Mouse (Mus musculus) granulocyte monocyte progenitor cell, adult 5-6 weeks (primary cell): Measurements from ENCODE around the gene Olfr679. TPM values are rescaled to one million over a fixed set of nuclear protein-coding genes. Genes with fewer than 3 reads are reported as not detected.
"Not testable (repeated sequence)": the region's sequence is repeated elsewhere in the genome, so short reads cannot be mapped to it uniquely, and the experiment has no call there.

Experiments
- ATAC-seq: replicated peaks from 2 replicates; pipeline ENCODE4 v1.8.0; 2016; ENCODE audit warnings: mild to moderate bottlenecking, moderate TSS enrichment, inconsistent platforms; ENCODE audit not compliant: poor library complexity, severe bottlenecking
- total RNA-seq, 2 experiments: library from RNA; stranded (forward) in 1 of 2; stranded (reverse) in 1 of 2; fragments of 200-712, 200-1000 nt in 1 of 2; fragments of >200 nt in 1 of 2; fragmentation: Nextera tagmentation in 1 of 2; gene quantifications; 2 replicates each; pipeline ENCODE4 v1.2.3; 2014 to 2017

The Olfr679 gene
- total RNA-seq (2014; fragmentation: Nextera tagmentation) (not detected in 2 replicates), total RNA-seq (2017) (not detected in 2 replicates)

DNA sequence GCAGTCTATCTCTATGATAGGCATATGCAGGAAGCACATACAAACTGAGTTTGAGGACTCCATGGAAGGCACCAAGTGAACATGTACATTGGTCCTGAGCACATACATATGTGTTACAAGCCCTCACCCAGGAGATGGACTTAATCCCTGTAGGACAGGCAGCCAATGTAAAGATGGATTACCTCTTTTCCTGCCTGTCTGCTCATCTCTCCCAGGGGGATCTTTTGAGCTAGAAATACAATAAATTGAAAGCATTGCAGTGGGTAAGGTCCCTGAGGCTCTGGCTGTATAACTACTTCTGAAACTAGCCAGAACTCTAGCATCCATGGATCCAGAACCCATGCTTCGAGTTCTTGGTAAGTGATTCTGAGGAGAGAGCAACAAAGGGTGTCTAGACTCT, at the start of gene Olfr679:
TSS of gene Olfr679 (plus strand) at position 301 of the 400 bp plus-strand sequence.
- ATAC-seq, result no peak

GRCm38 (mm10) chr7:105032398-105032797, 48.6 kb upstream of the Olfr679 start, which contains the start of gene Olfr676:
Gene Olfr676, plus strand, starts transcription at chr7:105032698.
- ATAC-seq, result no peak

DNA sequence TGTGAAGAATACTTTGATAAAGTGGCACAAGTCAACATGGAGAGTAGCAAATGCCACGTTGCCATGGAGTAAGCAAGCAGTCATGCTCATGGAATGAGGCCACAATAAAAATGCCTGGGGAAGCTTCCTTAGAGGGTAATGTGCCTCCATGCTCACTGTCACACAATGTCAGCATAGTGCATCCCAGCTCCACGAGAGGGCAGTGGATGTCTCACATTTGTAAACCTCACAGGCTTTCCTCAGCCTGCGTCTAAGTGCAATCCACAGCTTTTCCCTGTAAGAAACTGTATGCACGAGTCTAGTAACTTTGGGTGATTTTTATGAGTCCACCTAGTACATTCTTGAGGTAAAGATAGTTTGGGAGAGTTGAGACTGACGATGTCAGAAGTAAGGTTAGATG, 47.2 kb upstream of the Olfr679 start:
- not testable (repeated sequence) for ATAC-seq

DNA sequence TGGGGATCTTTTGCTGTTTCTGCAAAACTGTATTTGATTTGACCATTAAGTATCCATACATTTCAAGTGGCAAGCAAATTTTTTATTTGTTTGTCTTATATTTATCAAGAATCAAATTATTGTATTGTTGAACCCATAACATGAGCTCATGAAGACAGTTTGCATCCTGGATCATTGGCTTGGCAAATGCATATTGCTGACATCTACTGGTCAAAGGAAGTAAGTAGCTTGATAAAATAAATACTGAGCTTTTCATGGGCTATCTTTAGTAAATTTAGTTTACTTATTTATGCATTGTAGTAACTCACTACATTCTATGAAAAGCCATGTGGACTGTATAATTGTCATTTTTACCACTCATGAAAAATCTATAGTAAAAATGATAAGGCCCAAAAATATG, 22.1 kb upstream of the Olfr679 start:
- no peak for ATAC-seq

DNA sequence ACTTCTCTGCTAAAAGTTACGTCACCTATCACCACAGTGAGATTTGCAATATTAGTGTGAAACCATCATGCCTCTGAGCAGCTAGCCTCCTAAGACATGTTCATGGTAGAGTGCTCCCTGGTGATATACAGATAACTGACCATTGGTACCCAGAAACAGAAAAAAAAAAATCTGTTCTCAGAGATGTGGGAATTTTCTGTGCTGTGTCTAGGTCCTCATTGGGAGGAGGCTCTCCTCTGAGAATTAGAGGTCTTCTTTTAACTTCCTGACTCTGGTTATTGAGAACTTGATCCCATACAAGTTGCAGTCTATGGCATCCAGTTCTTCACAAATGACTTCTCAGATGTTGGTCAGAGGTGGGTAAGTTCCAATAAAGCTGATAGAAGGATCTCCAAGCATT, 16.8 kb upstream of the Olfr679 start, which contains the start of gene Olfr678:
TSS of gene Olfr678 (plus strand) at position 301 of the 400 bp plus-strand sequence.
- no peak for ATAC-seq

DNA sequence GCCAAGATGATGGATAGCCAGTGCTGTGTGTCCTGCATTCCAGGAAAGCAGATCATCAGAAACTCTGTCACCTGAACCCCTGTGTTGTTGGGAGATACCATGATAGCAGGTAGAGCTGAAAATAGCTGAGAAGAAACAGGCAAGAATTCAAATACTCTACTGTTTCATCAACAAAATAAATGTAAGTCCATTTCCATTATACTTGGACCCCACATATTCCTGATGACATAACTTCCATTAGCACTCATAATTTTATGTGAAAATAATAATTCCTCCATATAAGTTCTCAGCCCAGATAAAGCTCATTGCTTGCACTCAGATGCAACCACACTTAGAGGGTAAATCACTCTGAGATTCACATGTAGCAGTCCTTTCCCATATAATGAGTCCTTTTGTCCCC, 11.7 kb downstream of the Olfr679 start, which contains the start of gene Olfr680-ps1:
TSS of gene Olfr680-ps1 (minus strand) at position 101 of the 400 bp plus-strand sequence.
- not testable (repeated sequence) for ATAC-seq

- no peak for ATAC-seq
Measured at GRCm38 (mm10) chr7:105116536-105116935, 35.5 kb downstream of the Olfr679 start, which contains the start of gene Olfr681. Gene Olfr681, plus strand, starts transcription at chr7:105116836.

Other genes starting within 250 kb of the Olfr679 start
- gene Usp17lb, start 238.6 kb upstream of the Olfr679 start, total RNA-seq (2014; fragmentation: Nextera tagmentation), result not detected in 2 replicates
- gene Usp17lb, start 238.6 kb upstream of the Olfr679 start, total RNA-seq (2017), result not detected in 2 replicates
- not detected in 2 replicates for gene Usp17la, start 224.2 kb upstream of the Olfr679 start, total RNA-seq (2014; fragmentation: Nextera tagmentation)
- gene Usp17la, start 224.2 kb upstream of the Olfr679 start, total RNA-seq (2017), result not detected in 2 replicates
- not detected in 2 replicates for gene Olfr665, start 203.2 kb upstream of the Olfr679 start, total RNA-seq (2014; fragmentation: Nextera tagmentation)
- gene Olfr665, start 203.2 kb upstream of the Olfr679 start, total RNA-seq (2017), result not detected in 2 replicates
- gene Olfr666, start 185.3 kb upstream of the Olfr679 start, total RNA-seq (2014; fragmentation: Nextera tagmentation), result not detected in 2 replicates
- gene Olfr666, start 185.3 kb upstream of the Olfr679 start, total RNA-seq (2017), result not detected in 2 replicates
- gene Olfr667, start 159.7 kb upstream of the Olfr679 start, total RNA-seq (2014; fragmentation: Nextera tagmentation), result not detected in 2 replicates
- not detected in 2 replicates for gene Olfr667, start 159.7 kb upstream of the Olfr679 start, total RNA-seq (2017)
- not detected in 2 replicates for gene Olfr668, start 153.1 kb upstream of the Olfr679 start, total RNA-seq (2014; fragmentation: Nextera tagmentation)
- gene Olfr668, start 153.1 kb upstream of the Olfr679 start, total RNA-seq (2017), result not detected in 2 replicates
- not detected in 2 replicates for gene Olfr669, start 147.0 kb upstream of the Olfr679 start, total RNA-seq (2014; fragmentation: Nextera tagmentation)
- gene Olfr669, start 147.0 kb upstream of the Olfr679 start, total RNA-seq (2017), result not detected in 2 replicates
- not detected in 2 replicates for gene Olfr670, start 118.6 kb upstream of the Olfr679 start, total RNA-seq (2014; fragmentation: Nextera tagmentation)
- not detected in 2 replicates for gene Olfr670, start 118.6 kb upstream of the Olfr679 start, total RNA-seq (2017)
- not detected in 2 replicates for gene Olfr671, start 102.1 kb upstream of the Olfr679 start, total RNA-seq (2014; fragmentation: Nextera tagmentation)
- gene Olfr671, start 102.1 kb upstream of the Olfr679 start, total RNA-seq (2017), result not detected in 2 replicates
- gene Olfr672, start 79.2 kb upstream of the Olfr679 start, total RNA-seq (2014; fragmentation: Nextera tagmentation), result not detected in 2 replicates
- gene Olfr672, start 79.2 kb upstream of the Olfr679 start, total RNA-seq (2017), result not detected in 2 replicates
- gene Olfr675, start 52.7 kb upstream of the Olfr679 start, total RNA-seq (2014; fragmentation: Nextera tagmentation), result not detected in 2 replicates
- not detected in 2 replicates for gene Olfr675, start 52.7 kb upstream of the Olfr679 start, total RNA-seq (2017)
- gene Olfr676, start 48.5 kb upstream of the Olfr679 start, total RNA-seq (2014; fragmentation: Nextera tagmentation), result not detected in 2 replicates
- not detected in 2 replicates for gene Olfr676, start 48.5 kb upstream of the Olfr679 start, total RNA-seq (2017)
- gene Olfr677, start 29.8 kb upstream of the Olfr679 start, total RNA-seq (2014; fragmentation: Nextera tagmentation), result not detected in 2 replicates
- not detected in 2 replicates for gene Olfr677, start 29.8 kb upstream of the Olfr679 start, total RNA-seq (2017)
- gene Olfr678, start 16.7 kb upstream of the Olfr679 start, total RNA-seq (2014; fragmentation: Nextera tagmentation), result not detected in 2 replicates
- not detected in 2 replicates for gene Olfr678, start 16.7 kb upstream of the Olfr679 start, total RNA-seq (2017)
- not detected in 2 replicates for gene Olfr680-ps1, start 11.6 kb downstream of the Olfr679 start, total RNA-seq (2014; fragmentation: Nextera tagmentation)
- gene Olfr680-ps1, start 11.6 kb downstream of the Olfr679 start, total RNA-seq (2017), result not detected in 2 replicates
- not detected in 2 replicates for gene Olfr681, start 35.6 kb downstream of the Olfr679 start, total RNA-seq (2014; fragmentation: Nextera tagmentation)
- gene Olfr681, start 35.6 kb downstream of the Olfr679 start, total RNA-seq (2017), result not detected in 2 replicates
- gene Olfr683, start 65.8 kb downstream of the Olfr679 start, total RNA-seq (2014; fragmentation: Nextera tagmentation), result not detected in 2 replicates
- gene Olfr683, start 65.8 kb downstream of the Olfr679 start, total RNA-seq (2017), result not detected in 2 replicates
- gene Olfr684, start 82.4 kb downstream of the Olfr679 start, total RNA-seq (2014; fragmentation: Nextera tagmentation), result not detected in 2 replicates
- not detected in 2 replicates for gene Olfr684, start 82.4 kb downstream of the Olfr679 start, total RNA-seq (2017)
- gene Olfr685, start 104.8 kb downstream of the Olfr679 start, total RNA-seq (2014; fragmentation: Nextera tagmentation), result not detected in 2 replicates
- not detected in 2 replicates for gene Olfr685, start 104.8 kb downstream of the Olfr679 start, total RNA-seq (2017)
- gene Olfr686, start 126.3 kb downstream of the Olfr679 start, total RNA-seq (2014; fragmentation: Nextera tagmentation), result not detected in 2 replicates
- gene Olfr686, start 126.3 kb downstream of the Olfr679 start, total RNA-seq (2017), result not detected in 2 replicates
- gene Olfr688, start 206.9 kb downstream of the Olfr679 start, total RNA-seq (2014; fragmentation: Nextera tagmentation), result not detected in 2 replicates
- gene Olfr688, start 206.9 kb downstream of the Olfr679 start, total RNA-seq (2017), result not detected in 2 replicates
- not detected in 2 replicates for gene Olfr689, start 230.0 kb downstream of the Olfr679 start, total RNA-seq (2014; fragmentation: Nextera tagmentation)
- gene Olfr689, start 230.0 kb downstream of the Olfr679 start, total RNA-seq (2017), result not detected in 2 replicates